In genomic region chr6:118186620-118187284, GRCm38 (mm10) we compare ENCODE assay signal across 14 mouse cellular contexts. TPM values are rescaled to one million over a fixed set of nuclear protein-coding genes. Genes with fewer than 3 reads are reported as not detected.
DNase-seq lines count a peak whose midpoint lies in the region; ATAC-seq and TF ChIP-seq lines count a peak whose summit lies in the region.
"Had no signal": no experiment of that assay in that cellular context is flagged by ENCODE, and none has a peak within 500 bp of the region (broad histone marks: within the 10 kb centered on the region; RNA-seq: fewer than 3 reads in every experiment).

No protein-coding gene starts in this region.

- WGBS in forebrain, embryonic 13.5 days, result 48% methylated on average over 17 of the region's 17 CpGs
- 53% methylated on average over 17 of the region's 17 CpGs for WGBS in midbrain, postnatal 0 days
- 74% methylated on average over 17 of the region's 17 CpGs for WGBS in heart, embryonic 10.5 days

- peak; percentile 67; the same call in 1 of the 2 replicates for ATAC-seq in forebrain, embryonic 13.5 days
- ATAC-seq in midbrain, postnatal 0 days (ENCODE audit: low FRiP score), result no peak

- H3K4me1 ChIP-seq in forebrain, embryonic 13.5 days, result no peaks in the 10 kb centered on the region
- H3K4me1 ChIP-seq in midbrain, postnatal 0 days (ENCODE audit: insufficient read depth, low read length), result no peaks in the 10 kb centered on the region
- H3K4me1 ChIP-seq in heart, embryonic 10.5 days, result peaks cover 8% of the 10 kb centered on the region
- H3K4me1 ChIP-seq: limb, embryonic 15.5 days had no signal

- no peak overlapping the region for H3K4me2 ChIP-seq in forebrain, embryonic 13.5 days
- H3K4me2 ChIP-seq in midbrain, postnatal 0 days (ENCODE audit: low read depth, low read length, poor library complexity, severe bottlenecking), result no peak overlapping the region
- H3K4me2 ChIP-seq: limb, embryonic 15.5 days had no signal

- no peak for TF ChIP-seq CTCF in midbrain, postnatal 0 days (IDR thresholded peaks at IDR 0.05)

- DNase-seq in kidney, postnatal 14 days, result peak; percentile 37
- no peak for DNase-seq in kidney, adult 18-20 months
- DNase-seq in embryo, embryonic 10.5 days (ENCODE audit: low spot score), result peak; percentile 36
- peak; percentile 9 for DNase-seq in midbrain, postnatal 0 days (ENCODE audit: low spot score)
- DNase-seq in left cerebral cortex, adult 11 months (ENCODE audit: low spot score), result no peak
- DNase-seq in heart, embryonic 10.5 days (ENCODE audit: low spot score), result no peak
- DNase-seq: cerebellum, adult 18-20 months; heart, adult 18-20 months; layer of hippocampus, adult 9-11 months; lung, adult 18-20 months; lung, postnatal 36 days had no signal

- H3K36me3 ChIP-seq in forebrain, embryonic 13.5 days (ENCODE audit: poor library complexity, severe bottlenecking), result no peaks in the 10 kb centered on the region
- no peaks in the 10 kb centered on the region for H3K36me3 ChIP-seq in midbrain, postnatal 0 days (ENCODE audit: insufficient read depth, low read length)
- H3K36me3 ChIP-seq in heart, embryonic 10.5 days, result no peaks in the 10 kb centered on the region
- H3K36me3 ChIP-seq: G1E; limb, embryonic 15.5 days had no signal

- H3K27ac ChIP-seq in forebrain, embryonic 13.5 days, result no peak overlapping the region
- H3K27ac ChIP-seq in midbrain, postnatal 0 days (ENCODE audit: low read depth, low read length), result no peak overlapping the region
- H3K27ac ChIP-seq in heart, embryonic 10.5 days, result no peak overlapping the region
- H3K27ac ChIP-seq: limb, embryonic 15.5 days had no signal

- no peaks in the 10 kb centered on the region for H3K9me3 ChIP-seq in forebrain, embryonic 13.5 days (replicated peaks)
- no peaks in the 10 kb centered on the region for H3K9me3 ChIP-seq in midbrain, postnatal 0 days (ENCODE audit: low read length)
- no peaks in the 10 kb centered on the region for H3K9me3 ChIP-seq in heart, embryonic 10.5 days
- H3K9me3 ChIP-seq: G1E; limb, embryonic 15.5 days had no signal

- no peak overlapping the region for H3K4me3 ChIP-seq in forebrain, embryonic 13.5 days
- no peak overlapping the region for H3K4me3 ChIP-seq in midbrain, postnatal 0 days (ENCODE audit: low read depth, low read length)
- H3K4me3 ChIP-seq in heart, embryonic 10.5 days, result no peak overlapping the region
- H3K4me3 ChIP-seq: limb, embryonic 15.5 days had no signal

- H3K27me3 ChIP-seq in forebrain, embryonic 13.5 days, result no peaks in the 10 kb centered on the region
- no peaks in the 10 kb centered on the region for H3K27me3 ChIP-seq in midbrain, postnatal 0 days (ENCODE audit: insufficient read depth, low read length)
- H3K27me3 ChIP-seq in heart, embryonic 10.5 days (ENCODE audit: insufficient read depth, poor library complexity, severe bottlenecking), result peaks cover under 1% of the 10 kb centered on the region

- no peak overlapping the region for H3K9ac ChIP-seq in forebrain, embryonic 13.5 days
- no peak overlapping the region for H3K9ac ChIP-seq in midbrain, postnatal 0 days (replicated peaks; ENCODE audit: low read length, poor library complexity, severe bottlenecking)
- H3K9ac ChIP-seq: limb, embryonic 15.5 days had no signal

RNA-seq across cellular contexts. Expression of gene Ret, which starts 10.8 kb away (rescaled TPM):
- 0.55 and 0.65 TPM in 2 replicates for polyA plus RNA-seq in forebrain, embryonic 13.5 days (2015; fragmentation: Nextera tagmentation; extraction: Ambion mirVana)
- 24.6 and 27.1 TPM in 2 replicates for total RNA-seq in midbrain, postnatal 0 days (2014; rRNA removed)
- polyA plus RNA-seq in midbrain, postnatal 0 days (2015; fragmentation: Nextera tagmentation; extraction: Ambion mirVana), result 7.1 and 8.5 TPM in 2 replicates
- polyA plus RNA-seq in heart, embryonic 10.5 days (2016; fragmentation: Nextera tagmentation; extraction: Ambion mirVana), result 0.06 and 1.3 TPM in 2 replicates
- polyA plus RNA-seq: G1E had no signal

RNA-seq across cellular contexts. Expression of gene Csgalnact2, which starts 47.8 kb away (rescaled TPM):
- polyA plus RNA-seq in forebrain, embryonic 13.5 days (2015; fragmentation: Nextera tagmentation; extraction: Ambion mirVana), result 7.5 and 8.3 TPM in 2 replicates
- total RNA-seq in midbrain, postnatal 0 days (2014; rRNA removed), result 13.0 and 15.8 TPM in 2 replicates
- 10.8 and 11.0 TPM in 2 replicates for polyA plus RNA-seq in midbrain, postnatal 0 days (2015; fragmentation: Nextera tagmentation; extraction: Ambion mirVana)
- 7.3 and 10.5 TPM in 2 replicates for polyA plus RNA-seq in heart, embryonic 10.5 days (2016; fragmentation: Nextera tagmentation; extraction: Ambion mirVana)

Comparison
In these comparisons a context has a peak if more than half of its experiments do, and no peak if none do; other contexts are left out.
1. DNase-seq: peak in kidney, postnatal 14 days (single experiment), embryo, embryonic 10.5 days (single experiment) and midbrain, postnatal 0 days (single experiment); none in kidney, adult 18-20 months (single experiment), left cerebral cortex, adult 11 months (single experiment) and heart, embryonic 10.5 days (single experiment).